In genomic region chr11:119236354-119236753, GRCm38 (mm10) we compare ENCODE assay signal across 15 mouse cellular contexts. TPM values are rescaled to one million over a fixed set of nuclear protein-coding genes. Genes with fewer than 3 reads are reported as not detected.
A peak's percentile ranks its signal among the peaks of the same experiment; 100 is the strongest.
DNase-seq lines count a peak whose midpoint lies in the region; ATAC-seq and TF ChIP-seq lines count a peak whose summit lies in the region.
"Had no signal": no experiment of that assay in that cellular context is flagged by ENCODE, and none has a peak within 500 bp of the region (broad histone marks: within the 10 kb centered on the region; RNA-seq: fewer than 3 reads in every experiment).

No protein-coding gene starts in this region.

- H3K4me1 ChIP-seq in hindbrain, embryonic 10.5 days (replicated peaks), result peaks cover 35% of the 10 kb centered on the region
- 0 out of 2 replicates have a peak, but pooled peaks cover 8% of the 10 kb centered on the region for H3K4me1 ChIP-seq in hindbrain, embryonic 14.5 days (replicated peaks; ENCODE audit: control insufficient read depth, insufficient read depth, low read length)
- H3K4me1 ChIP-seq in E14TG2a.4 (replicated peaks; ENCODE audit: low read depth, low read length), result peaks cover 57% of the 10 kb centered on the region

- TF ChIP-seq CTCF in E14TG2a.4 (conservative IDR thresholded peaks at IDR 0.05; ENCODE audit: low read length), result no peak

- peaks cover 12% of the 10 kb centered on the region; the same call in 1 of the 2 replicates for H3K9me3 ChIP-seq in hindbrain, embryonic 10.5 days
- H3K9me3 ChIP-seq in hindbrain, embryonic 14.5 days (ENCODE audit: control insufficient read depth, low read length), result no peaks in the 10 kb centered on the region
- H3K9me3 ChIP-seq in E14TG2a.4 (ENCODE audit: low read length), result no peaks in the 10 kb centered on the region
- H3K9me3 ChIP-seq: forebrain, embryonic 15.5 days had no signal

- no peak overlapping the region for H3K4me3 ChIP-seq in hindbrain, embryonic 10.5 days
- no peak overlapping the region for H3K4me3 ChIP-seq in hindbrain, embryonic 14.5 days (replicated peaks; ENCODE audit: low read length)
- H3K4me3 ChIP-seq in E14TG2a.4 (replicated peaks; ENCODE audit: low read length), result peak overlapping the region; percentile 35; the same call in 1 of the 2 replicates
- H3K4me3 ChIP-seq: embryonic facial prominence, embryonic 10.5 days; forebrain, embryonic 15.5 days had no signal

- no peak overlapping the region for H3K4me2 ChIP-seq in hindbrain, embryonic 14.5 days (replicated peaks)
- H3K4me2 ChIP-seq: forebrain, embryonic 15.5 days had no signal

- no peak overlapping the region for H3K9ac ChIP-seq in hindbrain, embryonic 14.5 days
- H3K9ac ChIP-seq: forebrain, embryonic 15.5 days had no signal

- no peak for DNase-seq in hindbrain, embryonic 10.5 days (ENCODE audit: low spot score)
- no peak for DNase-seq in hindbrain, embryonic 14.5 days (ENCODE audit: low spot score)
- DNase-seq in A20 (ENCODE audit: low read depth, low spot score) (peak; percentile 40), NIH3T3 (ENCODE audit: low read depth) (peak; percentile 39)
- DNase-seq in spleen, postnatal 36 days (ENCODE audit: low spot score in 2 of 2), result no peak
- DNase-seq in left cerebral cortex, adult 8-10 months (ENCODE audit: low spot score in 2 of 2), result no peak
- DNase-seq: cerebellum, adult 11-12 months; cerebellum, adult 9-10 months; gastrocnemius, postnatal 36 days; heart, adult 11 months; kidney, adult 11 months had no signal

- no peaks in the 10 kb centered on the region for H3K27me3 ChIP-seq in hindbrain, embryonic 10.5 days (ENCODE audit: insufficient read depth, poor library complexity, severe bottlenecking)
- no peaks in the 10 kb centered on the region for H3K27me3 ChIP-seq in hindbrain, embryonic 14.5 days (ENCODE audit: control insufficient read depth, insufficient read depth, low read length)
- peaks cover 29% of the 10 kb centered on the region for H3K27me3 ChIP-seq in E14TG2a.4 (ENCODE audit: insufficient read depth, low read length)
- H3K27me3 ChIP-seq: forebrain, embryonic 15.5 days had no signal

- ATAC-seq in hindbrain, embryonic 14.5 days (ENCODE audit: low FRiP score), result no peak
- ATAC-seq: CD4-positive, CD25-positive, alpha-beta regulatory T cell, adult 4 months; forebrain, embryonic 15.5 days had no signal

- peaks cover 80% of the 10 kb centered on the region for H3K36me3 ChIP-seq in hindbrain, embryonic 10.5 days
- peaks cover 15% of the 10 kb centered on the region for H3K36me3 ChIP-seq in hindbrain, embryonic 14.5 days (replicated peaks; ENCODE audit: control insufficient read depth, insufficient read depth)
- H3K36me3 ChIP-seq in E14TG2a.4 (ENCODE audit: insufficient read depth, low read length), result no peaks in the 10 kb centered on the region

- H3K27ac ChIP-seq in hindbrain, embryonic 10.5 days, result peak overlapping the region; percentile 53; the same call in 1 of the 2 replicates
- no peak overlapping the region for H3K27ac ChIP-seq in hindbrain, embryonic 14.5 days
- H3K27ac ChIP-seq: embryonic facial prominence, embryonic 10.5 days; forebrain, embryonic 15.5 days had no signal

- WGBS in hindbrain, embryonic 10.5 days, result 47% methylated on average over 8 of the region's 8 CpGs
- 31% methylated on average over 8 of the region's 8 CpGs for whole genome bisulfite sequencing in hindbrain, embryonic 14.5 days

RNA-seq across cellular contexts. Expression of gene Ccdc40, which starts 8.0 kb away (rescaled TPM):
- polyA plus RNA-seq in hindbrain, embryonic 10.5 days (2016; fragmentation: Nextera tagmentation; extraction: Ambion mirVana), result 20.0 and 21.3 TPM in 2 replicates
- polyA plus RNA-seq in hindbrain, embryonic 14.5 days (2014; fragmentation: Nextera tagmentation; extraction: Ambion mirVana), result 12.0 and 14.1 TPM in 2 replicates
- 1 to 10 TPM; 1.1 to 3.2 (median 1.7) TPM for total RNA-seq in left cerebral cortex, adult 8-10 months (2022)
- total RNA-seq: gastrocnemius, postnatal 36 days had no signal

RNA-seq across cellular contexts. Expression of gene Tbc1d16, which starts 8.1 kb away (rescaled TPM):
- 29.5 and 37.9 TPM in 2 replicates for polyA plus RNA-seq in hindbrain, embryonic 10.5 days (2016; fragmentation: Nextera tagmentation; extraction: Ambion mirVana)
- 39.3 and 41.2 TPM in 2 replicates for polyA plus RNA-seq in hindbrain, embryonic 14.5 days (2014; fragmentation: Nextera tagmentation; extraction: Ambion mirVana)
- 10 to 100 TPM; 32.9 to 39.8 (median 35.6) TPM for total RNA-seq in left cerebral cortex, adult 8-10 months (2022)

RNA-seq across cellular contexts. Expression of gene Gaa, which starts 31.3 kb away (rescaled TPM):
- polyA plus RNA-seq in hindbrain, embryonic 10.5 days (2016; fragmentation: Nextera tagmentation; extraction: Ambion mirVana), result 28.3 and 35.5 TPM in 2 replicates
- 78.7 and 82.4 TPM in 2 replicates for polyA plus RNA-seq in hindbrain, embryonic 14.5 days (2014; fragmentation: Nextera tagmentation; extraction: Ambion mirVana)
- 100 to 1,000 TPM; 280 to 307 (median 295) TPM for total RNA-seq in left cerebral cortex, adult 8-10 months (2022)

Comparison
In these comparisons a context has a peak if more than half of its experiments do, and no peak if none do; other contexts are left out.
1. DNase-seq: peak in A20 (single experiment) and NIH3T3 (single experiment); none in hindbrain, embryonic 10.5 days (single experiment), hindbrain, embryonic 14.5 days (single experiment), spleen, postnatal 36 days (0 of 2) and left cerebral cortex, adult 8-10 months (0 of 2).